Mouse (Mus musculus): ENCODE measurements around the gene Gli3.

- TF ChIP-seq TAL1 (IDR thresholded peaks at IDR 0.05; ENCODE audit: low read length), result no peak
- no peak for TF ChIP-seq GATA1 (IDR thresholded peaks at IDR 0.05; ENCODE audit: low read length)
Observed at GRCm38 (mm10) chr13:15450941-15451340, 12.1 kb upstream of the Gli3 start.
